Mouse (Mus musculus) stomach, embryonic 16.5 days (tissue): Measurements from ENCODE around the gene Tmem143. TPM values are rescaled to one million over a fixed set of nuclear protein-coding genes. Genes with fewer than 3 reads are reported as not detected.

Experiments used
- ATAC-seq: fragments of 200-750 bp; cut with Nextera tagmentation; 2 replicates; pipeline ENCODE4 v1.8.0; 2017; ENCODE audit warnings: moderate number of reproducible peaks, moderate TSS enrichment; ENCODE audit not compliant: insufficient read depth, low FRiP score
- H3K27ac ChIP-seq: fragments of 300-500 bp; sonication (generic); 2 replicates; pipeline ENCODE4 v1.5.1; 2014; ENCODE audit warnings: low read length
- H3K27me3 ChIP-seq: fragments of 300-500 bp; sonication (generic); 2 replicates; pipeline ENCODE4 v1.6.1; 2014; ENCODE audit warnings: low read length, control low read depth, mixed read lengths; ENCODE audit not compliant: control insufficient read depth, insufficient read depth
- H3K36me3 ChIP-seq: fragments of 300-500 bp; sonication (generic); 2 replicates; pipeline ENCODE4 v1.6.1; 2014; ENCODE audit warnings: low read length; ENCODE audit not compliant: control insufficient read depth, insufficient read depth
- H3K4me1 ChIP-seq: fragments of 300-500 bp; sonication (generic); 2 replicates; pipeline ENCODE4 v1.6.1; 2014; ENCODE audit warnings: low read length, control low read depth, mixed read lengths; ENCODE audit not compliant: control insufficient read depth, insufficient read depth
- H3K4me2 ChIP-seq: fragments of 300-500 bp; sonication (generic); 2 replicates; pipeline ENCODE4 v1.6.1; 2014; ENCODE audit warnings: low read depth, low read length, mixed read lengths
- H3K4me3 ChIP-seq: fragments of 300-500 bp; sonication (generic); replicated peaks from 2 replicates; pipeline ENCODE4 v1.5.1; 2014; ENCODE audit warnings: mild to moderate bottlenecking, low read length
- H3K9ac ChIP-seq: fragments of 300-500 bp; sonication (generic); 2 replicates; pipeline ENCODE4 v1.6.1; 2014; ENCODE audit warnings: low read length
- H3K9me3 ChIP-seq: fragments of 300-500 bp; sonication (generic); replicated peaks from 2 replicates; pipeline ENCODE4 v1.6.1; 2016; ENCODE audit warnings: low read length, control low read depth; ENCODE audit not compliant: control insufficient read depth
- WGBS: fragments of 180-500 bp; shearing (Covaris S2); extraction: QIAGEN DNeasy Blood & Tissue Kit; methylation state at CpG from one replicate; pipeline ENCODE4 v1.1.7; 2014; 5-methylcytosine and 5-hydroxymethylcytosine counted together
- polyA plus RNA-seq: library from polyadenylated mRNA; unstranded; fragments of >200 nt; fragmentation: Nextera tagmentation; extraction: Ambion mirVana; gene quantifications from 2 replicates; pipeline ENCODE4 v1.2.1, GENCODE M21; 2015

The Tmem143 gene
- polyA plus RNA-seq, 1 experiment from 2014 or later: 6.0 TPM

DNA sequence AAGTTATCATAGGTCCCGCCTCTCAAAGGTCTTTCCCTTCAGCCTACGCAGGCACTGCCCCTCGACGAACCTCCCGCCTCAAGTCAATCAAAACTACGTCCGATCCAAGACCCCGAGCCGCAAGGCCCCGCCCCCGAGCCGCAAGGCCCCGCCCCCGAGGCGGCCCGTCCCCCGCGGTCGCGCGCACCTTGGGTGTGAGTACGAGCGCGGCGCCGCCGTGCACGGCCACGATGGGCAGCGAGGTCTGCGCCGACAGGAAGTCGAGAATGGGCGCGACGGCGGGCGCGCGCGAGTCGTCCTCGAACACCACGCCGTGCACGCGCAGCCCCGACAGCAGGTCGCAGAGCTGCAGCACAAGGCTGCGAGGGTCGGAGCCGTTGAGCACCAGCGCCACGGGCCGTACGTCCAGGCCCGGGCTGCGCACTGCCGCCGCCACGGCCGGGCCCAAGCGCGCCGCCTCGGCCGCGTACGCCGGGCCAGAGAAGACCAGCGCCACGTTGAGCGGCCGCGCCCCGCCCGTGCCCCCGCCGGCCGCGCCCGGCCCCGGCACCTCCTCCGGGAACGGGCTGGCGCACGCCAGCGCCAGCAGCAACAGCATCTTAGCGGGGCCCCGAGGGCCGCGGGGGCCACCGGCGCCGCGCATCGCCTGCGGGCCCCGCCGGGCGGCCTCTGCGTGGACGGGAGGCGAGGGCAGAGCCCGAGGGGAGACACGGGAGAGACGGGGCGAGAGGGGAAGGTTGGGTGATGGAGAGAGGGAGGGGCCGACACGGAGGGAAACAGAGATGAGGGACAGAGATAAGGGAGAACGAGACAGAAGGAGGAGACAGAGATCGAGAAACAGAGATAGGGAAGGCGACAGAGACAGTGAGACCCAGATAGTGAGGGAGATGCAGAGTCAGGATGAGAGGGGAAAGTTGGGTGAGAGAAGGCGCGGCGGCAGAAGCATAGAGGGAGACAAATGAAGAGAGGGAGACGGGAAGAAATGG, 30.5 kb upstream of the Tmem143 start:
- ATAC-seq: peak; percentile 86
- H3K27me3 ChIP-seq: peaks cover 13% of the 10 kb centered on the region
- no peaks in the 10 kb centered on the region for H3K9me3 ChIP-seq
- peaks cover 25% of the 10 kb centered on the region for H3K4me1 ChIP-seq
- peak overlapping the region; percentile 95 for H3K9ac ChIP-seq
- H3K27ac ChIP-seq: peak overlapping the region; percentile 80
- no peaks in the 10 kb centered on the region for H3K36me3 ChIP-seq
- under 1% methylated on average over 112 of the region's 117 CpGs for WGBS
- peak overlapping the region; percentile 72 for H3K4me3 ChIP-seq
- peak overlapping the region; percentile 84 for H3K4me2 ChIP-seq

DNA sequence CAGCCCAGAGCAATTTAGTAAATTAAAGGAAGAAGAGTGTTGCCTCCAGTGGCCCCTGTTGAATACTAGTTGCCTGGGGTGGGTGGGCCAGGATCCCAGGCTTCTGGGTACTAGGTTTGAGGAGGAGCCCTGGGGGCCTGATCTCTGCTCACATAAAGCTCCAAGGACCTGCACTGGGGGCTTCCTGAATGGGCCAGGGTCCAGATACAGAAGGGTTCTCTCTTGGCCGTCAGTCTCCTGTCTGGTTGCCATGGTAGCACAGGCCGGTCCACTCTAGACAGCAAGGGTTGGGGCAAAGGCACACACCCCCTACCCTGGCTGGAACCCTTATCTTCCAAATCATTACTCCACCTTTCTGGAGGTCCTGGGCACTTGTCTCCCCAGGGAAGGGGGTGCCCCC, 28.9 kb upstream of the Tmem143 start:
- Histone ChIP-seq H3K27ac (no peak overlapping the region), H3K36me3 (no peaks in the 10 kb centered on the region), H3K9ac (no peak overlapping the region), H3K4me3 (no peak overlapping the region), H3K27me3 (peaks cover 19% of the 10 kb centered on the region), H3K9me3 (no peaks in the 10 kb centered on the region), H3K4me1 (peaks cover 25% of the 10 kb centered on the region), H3K4me2 (no peak overlapping the region; the same call in 1 of the 2 replicates)
- WGBS: 33% methylated on average over 2 of the region's 2 CpGs
- ATAC-seq: no peak

DNA sequence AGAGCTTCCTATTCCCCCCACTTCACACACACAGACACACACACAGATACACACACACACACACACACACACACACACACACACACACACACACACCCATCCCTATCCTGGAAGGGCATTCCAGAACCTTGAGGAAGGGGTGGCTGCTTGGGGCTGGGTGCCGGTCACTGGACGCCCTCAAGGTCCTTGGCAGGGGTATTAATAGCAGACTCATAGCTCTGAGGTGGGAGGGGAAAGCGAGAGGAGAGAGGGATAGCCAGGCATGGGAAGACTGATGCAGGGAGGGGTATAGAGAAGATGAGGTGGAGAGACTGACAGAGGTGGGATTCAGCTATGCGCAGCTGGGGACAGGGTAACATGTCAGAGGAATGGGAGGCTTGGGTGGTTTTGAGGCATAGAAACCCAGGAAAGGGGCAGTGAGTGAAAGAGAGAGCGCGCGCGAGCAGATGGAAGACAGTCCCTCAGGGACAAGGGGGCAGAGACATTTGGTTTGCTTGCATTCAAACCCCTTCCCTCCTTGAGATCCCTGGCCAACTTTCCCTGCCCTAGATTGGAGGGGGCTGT, 27.6 kb upstream of the Tmem143 start:
- WGBS: 23% methylated on average over 8 of the region's 8 CpGs
- Histone ChIP-seq H3K4me3 (no peak overlapping the region), H3K27ac (no peak overlapping the region), H3K9me3 (no peaks in the 10 kb centered on the region), H3K27me3 (peaks cover 19% of the 10 kb centered on the region), H3K4me1 (peaks cover 30% of the 10 kb centered on the region), H3K4me2 (peak overlapping the region; percentile 49), H3K36me3 (peaks cover under 1% of the 10 kb centered on the region; the same call in 1 of the 2 replicates), H3K9ac (peak overlapping the region; percentile 53)
- no peak for ATAC-seq

DNA sequence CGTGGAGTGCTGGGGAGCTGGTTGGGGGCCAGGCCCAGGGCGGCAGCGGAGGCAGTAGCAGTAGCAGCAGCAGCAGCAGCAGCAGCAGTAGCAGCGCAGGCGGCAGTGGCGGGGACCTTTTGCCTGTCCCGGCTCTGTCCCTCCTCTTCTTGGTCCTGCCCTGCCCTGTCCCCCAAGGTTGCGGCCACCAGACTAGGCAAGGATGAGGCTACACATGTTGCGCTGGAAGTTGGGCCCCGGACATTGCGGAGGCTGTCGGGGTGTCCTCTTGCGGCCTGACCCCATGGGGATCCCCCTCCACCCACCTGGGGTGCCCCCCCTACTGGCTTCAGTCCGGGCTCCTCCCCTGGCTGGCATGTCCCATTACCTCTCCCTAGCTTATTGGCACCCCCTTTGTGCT, 27.0 kb upstream of the Tmem143 start:
- ATAC-seq: no peak
- H3K27ac ChIP-seq: no peak overlapping the region
- H3K36me3 ChIP-seq: peaks cover 6% of the 10 kb centered on the region
- peaks cover 19% of the 10 kb centered on the region for H3K27me3 ChIP-seq
- no peak overlapping the region; the same call in 1 of the 2 replicates for H3K4me3 ChIP-seq
- H3K9me3 ChIP-seq: no peaks in the 10 kb centered on the region
- H3K9ac ChIP-seq: peak overlapping the region; percentile 53
- WGBS: 2% methylated on average over 11 of the region's 14 CpGs
- H3K4me1 ChIP-seq: peaks cover 36% of the 10 kb centered on the region
- peak overlapping the region; percentile 49 for H3K4me2 ChIP-seq

DNA sequence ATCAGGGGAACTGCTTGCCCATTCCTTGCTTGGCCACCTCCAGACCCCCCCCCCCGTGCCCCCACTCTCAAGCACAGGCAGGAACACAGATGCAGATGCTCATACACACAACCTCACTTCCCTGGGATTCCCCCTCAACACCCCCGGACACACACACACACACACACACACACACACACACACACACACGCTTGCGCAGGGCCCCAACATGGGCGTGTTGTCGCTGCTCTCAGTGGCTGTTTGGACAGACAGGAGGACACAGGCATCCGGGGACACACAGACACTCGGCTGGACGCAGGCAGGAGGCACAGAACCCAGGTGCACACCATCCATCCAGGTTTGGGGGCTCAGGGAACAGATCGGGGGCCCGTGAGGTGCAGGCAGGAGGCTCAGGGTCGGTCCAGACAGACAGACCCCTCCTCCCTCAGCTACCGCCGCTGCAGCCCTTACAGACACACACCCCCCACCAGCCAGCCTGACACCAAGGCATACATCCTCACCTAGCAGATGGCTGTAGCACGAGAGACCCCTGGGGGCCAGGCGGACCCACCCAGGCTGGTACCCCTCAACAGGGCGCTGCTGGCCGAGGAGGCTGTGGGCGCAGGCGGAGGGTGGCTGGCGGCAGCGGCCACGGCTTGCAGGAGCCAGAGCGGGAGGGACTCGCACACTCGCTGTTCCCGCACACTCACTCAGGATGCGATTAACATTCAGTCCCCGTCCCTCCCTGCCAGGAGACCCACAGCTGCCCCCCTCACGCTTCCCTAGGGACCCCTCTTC, 26.3 kb upstream of the Tmem143 start:
- peak overlapping the region; percentile 53 for H3K9ac ChIP-seq
- peaks cover 19% of the 10 kb centered on the region for H3K27me3 ChIP-seq
- H3K4me3 ChIP-seq: peak overlapping the region; percentile 26
- peaks cover 10% of the 10 kb centered on the region for H3K36me3 ChIP-seq
- no peaks in the 10 kb centered on the region for H3K9me3 ChIP-seq
- ATAC-seq: no peak
- peaks cover 41% of the 10 kb centered on the region for H3K4me1 ChIP-seq
- peak overlapping the region; percentile 49 for H3K4me2 ChIP-seq
- 1% methylated on average over 30 of the region's 30 CpGs for WGBS
- H3K27ac ChIP-seq: no peak overlapping the region

DNA sequence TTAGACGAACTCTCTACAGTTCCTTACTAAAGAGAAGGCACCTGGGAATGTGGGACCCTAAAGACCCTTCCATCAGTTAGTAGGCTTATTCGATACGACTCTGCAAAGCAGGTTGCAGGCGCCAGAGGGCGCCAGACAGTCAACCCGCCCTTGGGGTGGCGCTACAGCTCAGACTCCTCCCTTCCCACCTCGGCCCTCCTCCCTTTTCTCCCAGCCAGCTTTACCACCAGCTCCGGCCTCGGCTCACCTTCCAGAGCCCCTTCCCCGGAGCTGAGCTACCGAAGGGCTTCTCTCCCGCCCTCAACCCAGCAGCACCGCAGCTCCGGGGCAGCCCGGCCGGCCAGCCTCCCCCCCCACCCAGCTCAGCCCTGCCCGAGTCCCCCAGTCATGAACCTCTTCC, 24.1 kb upstream of the Tmem143 start, which contains the start of gene Kdelr1:
Gene Kdelr1, plus strand, starts transcription at position 149 of the 400 bp plus-strand sequence.
- peak within 1 kb of the TSS; percentile 96 for H3K27ac ChIP-seq
- peak within 1 kb of the TSS; percentile 66 for H3K4me2 ChIP-seq
- no peaks in the 10 kb centered on the region for H3K9me3 ChIP-seq
- peaks cover 37% of the 10 kb centered on the region for H3K4me1 ChIP-seq
- peaks cover 20% of the 10 kb centered on the region for H3K36me3 ChIP-seq
- H3K9ac ChIP-seq: peak within 1 kb of the TSS; percentile 97
- H3K4me3 ChIP-seq: peak within 1 kb of the TSS; percentile 93
- under 1% methylated on average over 18 of the region's 18 CpGs for WGBS
- ATAC-seq: peak; percentile 84
- peaks cover 19% of the 10 kb centered on the region for H3K27me3 ChIP-seq

DNA sequence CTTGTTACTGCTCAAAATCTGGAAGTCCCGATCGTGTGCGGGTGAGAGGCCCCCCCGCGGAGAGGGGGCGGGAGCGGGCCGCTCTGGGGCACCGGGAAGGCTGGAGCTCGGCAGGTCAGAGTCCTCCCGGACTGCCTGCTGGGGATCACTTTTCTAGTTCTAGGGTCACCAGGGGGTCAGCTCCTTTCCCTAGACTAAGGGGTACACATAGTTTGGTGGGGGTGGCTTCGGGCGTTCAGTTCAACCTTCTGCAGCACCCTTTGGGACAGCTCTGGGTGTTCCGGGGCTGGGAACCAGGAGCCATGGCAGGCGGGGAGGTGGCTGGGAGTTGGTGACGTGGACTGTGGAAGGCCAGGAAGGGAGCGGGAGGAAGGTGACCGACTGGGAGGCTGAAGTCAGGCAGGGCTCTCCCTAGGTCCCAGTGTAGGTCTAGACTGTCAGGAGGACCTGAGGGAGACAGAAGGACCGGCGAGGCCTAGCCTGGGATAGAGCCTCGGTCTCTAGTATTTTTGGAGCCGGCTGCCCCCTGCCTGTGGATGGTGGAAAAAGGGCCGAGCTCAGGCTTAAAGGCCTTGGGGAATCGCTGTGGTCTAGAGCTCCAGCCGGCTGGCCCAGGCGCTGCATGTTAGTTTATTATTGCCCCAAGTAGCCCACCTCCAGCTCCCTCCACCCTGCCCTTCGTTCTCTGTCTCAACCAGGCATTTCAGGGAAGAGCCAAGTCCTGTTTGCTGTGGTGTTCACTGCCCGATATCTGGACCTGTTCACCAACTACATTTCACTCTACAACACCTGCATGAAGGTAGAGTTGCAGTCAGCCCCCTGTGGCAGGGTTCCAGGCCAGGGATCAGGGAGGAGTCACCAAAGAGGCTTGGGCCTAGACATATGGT, 23.4 kb upstream of the Tmem143 start:
- Histone ChIP-seq H3K9me3 (no peaks in the 10 kb centered on the region), H3K27me3 (peaks cover 19% of the 10 kb centered on the region), H3K4me2 (peak overlapping the region; percentile 66), H3K36me3 (peaks cover 23% of the 10 kb centered on the region), H3K4me3 (peak overlapping the region; percentile 93), H3K27ac (peak overlapping the region; percentile 96), H3K4me1 (peaks cover 34% of the 10 kb centered on the region), H3K9ac (peak overlapping the region; percentile 97)
- WGBS: 2% methylated on average over 28 of the region's 28 CpGs
- ATAC-seq: peak; percentile 54

DNA sequence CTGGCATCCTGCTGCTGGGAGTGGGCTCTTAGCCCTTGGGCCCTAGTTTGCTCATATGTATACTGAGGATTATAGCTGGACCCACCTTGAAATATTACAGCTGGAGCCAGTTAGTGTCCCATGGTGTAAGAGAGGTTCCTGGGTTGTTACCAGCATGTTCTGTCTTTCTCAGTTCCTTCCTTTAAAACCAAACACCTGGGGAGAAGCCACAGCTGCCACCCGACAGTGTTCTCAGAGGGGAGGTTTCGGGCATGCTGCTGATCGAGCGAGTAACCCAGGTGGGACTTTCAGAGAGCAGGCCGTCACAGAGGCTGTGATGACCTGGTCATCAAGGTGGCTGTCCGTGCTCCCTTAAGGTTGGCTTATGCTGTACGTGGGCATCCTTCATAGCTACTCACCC, 19.8 kb upstream of the Tmem143 start:
- H3K27ac ChIP-seq: no peak overlapping the region
- H3K4me1 ChIP-seq: peaks cover 16% of the 10 kb centered on the region
- no peak overlapping the region for H3K9ac ChIP-seq
- ATAC-seq: no peak
- H3K36me3 ChIP-seq: peaks cover 43% of the 10 kb centered on the region
- no peak overlapping the region for H3K4me3 ChIP-seq
- 0 out of 2 replicates have a peak, but pooled peaks cover 1% of the 10 kb centered on the region for H3K27me3 ChIP-seq
- H3K9me3 ChIP-seq: no peaks in the 10 kb centered on the region
- no peak overlapping the region for H3K4me2 ChIP-seq
- 94% methylated on average over 7 of the region's 7 CpGs for WGBS
